Mouse (Mus musculus) liver, adult 2 months (tissue): Measurements from ENCODE around the gene Gm20388. TPM values are rescaled to one million over a fixed set of nuclear protein-coding genes. Genes with fewer than 3 reads are reported as not detected.

ENCODE experiments used
- DNase-seq: peaks from one replicate; pipeline ENCODE4 v3.0.0-alpha.2; 2011; ENCODE audit warnings: low read depth, low spot score; ENCODE audit errors: extremely low read depth
- H3K27ac ChIP-seq: fragments of 200-500 bp; replicated peaks from 2 replicates; pipeline ENCODE4 v1.5.1; 2012; ENCODE audit warnings: low read depth, mild to moderate bottlenecking, control low read depth, inconsistent platforms, low read length; ENCODE audit not compliant: insufficient read depth
- H3K27me3 ChIP-seq: fragments of 200-500 bp; 2 replicates; pipeline ENCODE4 v1.6.1; 2012; ENCODE audit warnings: mild to moderate bottlenecking, moderate library complexity, low read length, inconsistent platforms; ENCODE audit not compliant: control insufficient read depth, insufficient read depth
- H3K36me3 ChIP-seq: fragments of 200-500 bp; 2 replicates; pipeline ENCODE4 v1.6.1; 2012; ENCODE audit warnings: low read length, inconsistent platforms; ENCODE audit not compliant: control insufficient read depth, insufficient read depth
- H3K4me1 ChIP-seq: fragments of 200-500 bp; 2 replicates; pipeline ENCODE4 v1.6.1; 2011; ENCODE audit warnings: low read length; ENCODE audit not compliant: control insufficient read depth, insufficient read depth
- H3K4me3 ChIP-seq: fragments of 200-500 bp; 2 replicates; pipeline ENCODE4 v1.5.1; 2011; ENCODE audit warnings: low read depth, mild to moderate bottlenecking, control low read depth, low read length, moderate library complexity; ENCODE audit not compliant: insufficient read depth
- H3K79me2 ChIP-seq: fragments of 200-500 bp; 2 replicates; pipeline ENCODE4 v1.6.1; 2012; ENCODE audit warnings: inconsistent platforms, mild to moderate bottlenecking, low read length, moderate library complexity; ENCODE audit not compliant: control insufficient read depth, insufficient read depth
- H3K9ac ChIP-seq: fragments of 200-500 bp; 2 replicates; pipeline ENCODE4 v1.6.1; 2012; ENCODE audit warnings: low read depth, mild to moderate bottlenecking, control low read depth, inconsistent platforms, low read length
- CTCF ChIP-seq: fragments of 200-500 bp; IDR thresholded peaks from 2 replicates; pipeline ENCODE4 v1.5.1; 2011; ENCODE audit warnings: low read depth, low read length, control low read depth
- POLR2A ChIP-seq: fragments of 200-500 bp; IDR thresholded peaks from 2 replicates; pipeline ENCODE4 v1.6.1; 2011; ENCODE audit warnings: low read length, control low read depth; ENCODE audit not compliant: insufficient read depth; ENCODE audit errors: extremely low read depth
- WGBS: fragments of 180-500 bp; shearing (Covaris S2); methylation state at CpG from one replicate; pipeline ENCODE4 v1.1.7; 2018; 5-methylcytosine and 5-hydroxymethylcytosine counted together
- polyA plus RNA-seq: library from polyadenylated mRNA; depleted of rRNA; stranded (reverse); fragments of >200 nt; gene quantifications from 2 replicates; pipeline ENCODE4 v1.2.3, GENCODE M21; 2012
- total RNA-seq: library from RNA; depleted of rRNA; stranded (reverse); fragments of >200 nt; gene quantifications from 2 replicates; pipeline ENCODE4 v1.2.3, GENCODE M21; 2014

Gene Gm20388
- total and polyA plus RNA-seq, 2 experiments: 6.4 to 19.9 TPM

DNA sequence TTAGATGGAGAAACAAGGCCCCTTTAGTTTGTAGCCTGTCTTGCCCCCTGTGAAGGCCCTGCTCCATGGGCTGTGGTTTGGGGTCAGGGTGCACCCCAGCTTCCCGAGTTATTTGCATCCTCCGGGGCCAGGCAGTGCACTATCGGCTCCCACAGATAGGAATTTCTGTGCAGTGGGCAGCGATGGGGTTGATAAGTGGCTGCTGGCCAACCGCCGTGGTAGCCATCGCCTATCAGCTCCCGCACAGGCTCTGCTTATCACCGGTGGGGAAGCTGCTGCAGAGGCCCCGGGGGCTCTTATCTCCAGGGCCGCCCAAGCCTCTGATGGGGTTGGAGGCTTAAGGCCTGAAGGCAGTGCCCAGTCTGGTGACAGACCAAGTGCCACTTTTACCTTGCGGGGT lies 2398.6 kb downstream of the Gm20388 start:
- Histone ChIP-seq H3K27me3 (no peaks in the 10 kb centered on the region), H3K27ac (no peak overlapping the region), H3K36me3 (no peaks in the 10 kb centered on the region), H3K79me2 (peaks cover 45% of the 10 kb centered on the region; the same call in 1 of the 2 replicates), H3K9ac (no peak overlapping the region), H3K4me3 (no peak overlapping the region), H3K4me1 (peaks cover 74% of the 10 kb centered on the region)
- WGBS: 71% methylated on average over 12 of the region's 12 CpGs
- TF ChIP-seq POLR2A (no peak), CTCF (no peak)
- no peak for DNase-seq

DNA sequence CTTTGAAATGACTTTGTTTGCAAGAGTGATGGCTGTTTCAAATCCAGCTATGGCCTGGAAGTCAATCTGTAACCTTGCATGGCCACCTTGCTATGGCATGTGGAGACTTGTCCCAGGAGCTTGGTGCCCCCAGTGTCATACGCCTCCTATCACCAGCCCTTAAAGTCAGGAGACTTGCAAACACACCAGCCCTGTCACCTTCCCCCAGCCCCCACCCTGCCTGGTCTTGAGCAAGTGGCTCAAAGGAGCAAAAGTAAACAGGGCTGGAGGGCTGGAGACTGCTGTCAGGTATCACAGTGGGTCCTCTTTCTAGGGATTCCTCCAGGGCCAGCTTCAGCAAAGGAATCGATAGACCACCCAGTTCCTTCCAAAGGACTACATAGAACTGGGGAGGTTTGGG lies 2400.5 kb downstream of the Gm20388 start:
- no peaks in the 10 kb centered on the region for H3K36me3 ChIP-seq

DNA sequence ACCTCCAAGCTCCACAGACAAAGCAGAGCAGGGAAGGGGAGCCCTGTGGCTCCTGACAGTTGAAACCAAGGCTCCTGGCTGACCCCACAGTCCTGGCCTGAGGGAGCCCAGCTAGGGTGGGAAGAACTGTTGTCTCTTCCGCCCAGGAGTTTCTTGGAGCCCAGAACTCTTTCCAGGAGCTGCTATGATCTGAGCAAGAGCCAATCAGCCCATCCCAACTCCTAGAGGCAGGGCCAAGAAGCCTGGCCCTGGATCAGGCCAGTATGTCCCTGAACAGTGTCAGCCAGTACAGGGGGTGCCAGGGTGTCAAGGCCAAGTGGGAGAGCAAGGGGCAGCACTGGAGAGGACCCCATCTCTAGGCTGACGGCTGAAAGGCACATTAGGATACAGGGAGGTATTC lies 2401.9 kb downstream of the Gm20388 start:
- Histone ChIP-seq H3K27ac (0 out of 2 replicates have a peak overlapping the region, but pooled peaks have one; percentile 5), H3K36me3 (no peaks in the 10 kb centered on the region), H3K4me3 (no peak overlapping the region), H3K9ac (no peak overlapping the region), H3K79me2 (peaks cover 34% of the 10 kb centered on the region; the same call in 1 of the 2 replicates), H3K4me1 (peaks cover 77% of the 10 kb centered on the region), H3K27me3 (no peaks in the 10 kb centered on the region)
- no peak for DNase-seq
- 44% methylated on average over 2 of the region's 2 CpGs for WGBS
- TF ChIP-seq CTCF (no peak), POLR2A (no peak)

More for the DNA sequence above, 2400.5 kb downstream of the Gm20388 start:
- H3K4me1 ChIP-seq: peaks cover 70% of the 10 kb centered on the region
- no peak for DNase-seq
- no peak overlapping the region for H3K27ac ChIP-seq
- H3K27me3 ChIP-seq: no peaks in the 10 kb centered on the region
- H3K79me2 ChIP-seq: peaks cover 38% of the 10 kb centered on the region; the same call in 1 of the 2 replicates
- WGBS: 50% methylated on average over 2 of the region's 2 CpGs
- TF ChIP-seq POLR2A (no peak), CTCF (no peak)
- H3K4me3 ChIP-seq: no peak overlapping the region
- no peak overlapping the region for H3K9ac ChIP-seq

DNA sequence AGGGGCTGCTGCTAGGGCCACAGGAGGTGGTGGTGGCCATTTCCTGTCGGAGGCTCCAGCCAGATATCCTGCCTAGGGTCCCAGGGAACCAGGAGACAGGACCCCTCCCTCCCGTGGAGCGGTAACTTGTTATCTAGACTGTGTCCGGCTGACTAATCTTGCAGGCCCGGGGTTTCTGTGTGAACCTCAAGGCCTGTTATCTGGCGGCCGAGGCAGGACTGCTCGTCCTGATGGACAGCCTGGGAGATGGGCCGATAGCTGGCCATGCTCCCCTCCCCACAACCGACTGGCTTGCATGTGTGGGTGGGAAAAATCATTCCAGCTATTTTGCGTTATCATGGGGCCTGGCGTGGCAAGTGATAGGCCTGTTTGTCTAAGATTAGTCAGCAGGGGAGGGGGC lies 2402.7 kb downstream of the Gm20388 start:
- Histone ChIP-seq H3K79me2 (peaks cover 29% of the 10 kb centered on the region; the same call in 1 of the 2 replicates), H3K36me3 (no peaks in the 10 kb centered on the region), H3K4me1 (peaks cover 78% of the 10 kb centered on the region), H3K27me3 (no peaks in the 10 kb centered on the region), H3K27ac (no peak overlapping the region), H3K4me3 (no peak overlapping the region), H3K9ac (no peak overlapping the region)
- no peak for DNase-seq
- 74% methylated on average over 12 of the region's 12 CpGs for WGBS
- TF ChIP-seq POLR2A (no peak), CTCF (no peak)

GRCm38 (mm10) chr8:122314899-122315496 lies 2404.4 kb downstream of the Gm20388 start:
- Histone ChIP-seq H3K27me3 (no peaks in the 10 kb centered on the region), H3K4me1 (peaks cover 72% of the 10 kb centered on the region), H3K36me3 (no peaks in the 10 kb centered on the region), H3K9ac (peak overlapping the region; percentile 46), H3K27ac (peak overlapping the region; percentile 37), H3K4me3 (no peak overlapping the region), H3K79me2 (peaks cover 17% of the 10 kb centered on the region; the same call in 1 of the 2 replicates)
- no peak for TF ChIP-seq CTCF
- no peak for TF ChIP-seq POLR2A
- WGBS: 65% methylated on average over 13 of the region's 13 CpGs
- no peak for DNase-seq

DNA sequence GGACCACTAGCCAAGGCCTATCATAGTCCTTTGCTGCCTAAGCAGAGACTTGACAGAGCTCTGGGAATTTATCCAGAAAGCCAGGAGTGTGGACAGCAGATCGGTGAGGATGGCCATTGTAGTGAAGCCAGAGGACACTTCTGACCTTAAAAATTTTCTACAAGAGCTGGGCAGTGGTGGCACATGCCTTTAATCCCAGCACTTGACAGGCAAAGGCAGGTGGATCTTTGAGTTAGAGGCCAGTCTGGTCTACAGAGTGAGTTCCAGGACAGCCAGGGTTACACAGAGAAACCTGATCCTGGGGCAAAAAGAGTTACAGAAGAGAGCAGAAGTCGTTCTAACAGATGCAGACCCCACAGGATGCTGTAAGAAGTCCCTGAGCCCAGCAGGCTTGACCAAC lies 2405.8 kb downstream of the Gm20388 start:
- no peaks in the 10 kb centered on the region for H3K36me3 ChIP-seq
- TF ChIP-seq CTCF (no peak), POLR2A (no peak)
- peak overlapping the region; percentile 57 for H3K27ac ChIP-seq
- no peak overlapping the region for H3K4me3 ChIP-seq
- H3K4me1 ChIP-seq: peaks cover 60% of the 10 kb centered on the region
- H3K9ac ChIP-seq: no peak overlapping the region
- H3K27me3 ChIP-seq: no peaks in the 10 kb centered on the region
- peaks cover 9% of the 10 kb centered on the region; the same call in 1 of the 2 replicates for H3K79me2 ChIP-seq
- 39% methylated on average over 2 of the region's 2 CpGs for WGBS
- DNase-seq: peak; percentile 57
